Mouse (Mus musculus) frontal cortex, adult (tissue): ENCODE measurements around the gene Adamtsl1.
A peak's percentile ranks its signal among the peaks of the same experiment; 100 is the strongest.

Experiments used
- ATAC-seq: cut with Nextera tagmentation; 2 replicates; pipeline ENCODE4 v1.9.2; 2017; ENCODE audit warnings: mild to moderate bottlenecking, moderate library complexity, mixed read lengths; ENCODE audit not compliant: low TSS enrichment

The Adamtsl1 gene

DNA sequence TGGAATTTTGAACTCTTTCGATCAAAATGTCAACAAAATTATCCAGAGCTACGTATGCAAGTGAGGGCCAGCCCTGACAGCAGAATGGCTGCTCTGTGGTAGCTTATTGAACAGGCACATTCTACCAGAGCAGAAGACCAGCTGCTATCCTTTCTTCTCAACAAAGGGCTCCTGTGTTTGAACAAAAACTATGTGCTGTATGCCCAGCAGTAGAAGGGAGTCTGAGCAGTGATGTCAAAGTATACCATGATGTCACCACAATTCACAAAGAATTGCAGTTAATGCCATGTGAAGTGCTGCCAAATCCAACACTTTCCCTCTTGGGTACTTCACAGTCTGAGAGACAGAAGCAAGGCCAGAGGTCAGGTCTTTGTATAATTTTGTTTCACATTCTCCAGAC is 675.9 kb downstream of the Adamtsl1 start:
- peak; percentile 92 for ATAC-seq

DNA sequence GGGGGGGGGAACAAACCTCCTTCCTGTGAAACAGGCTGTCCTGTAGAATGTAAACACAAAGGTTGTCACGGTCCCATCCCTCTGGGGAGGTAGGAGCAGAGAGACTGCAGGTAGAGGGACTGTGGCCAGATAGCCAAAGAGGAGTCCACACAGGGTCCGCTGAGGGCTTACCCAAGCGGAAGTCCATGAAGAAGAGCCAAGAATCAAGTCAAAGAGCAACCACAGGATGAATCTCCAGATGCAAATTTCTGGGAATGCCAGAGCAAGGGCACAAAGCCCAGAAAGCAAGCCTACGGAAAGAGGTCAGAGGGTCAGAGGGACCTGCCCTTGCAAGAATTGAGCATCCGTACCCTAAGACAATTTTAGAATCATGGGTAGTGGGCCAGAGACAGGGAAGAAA is 677.2 kb downstream of the Adamtsl1 start:
- no peak for ATAC-seq

DNA sequence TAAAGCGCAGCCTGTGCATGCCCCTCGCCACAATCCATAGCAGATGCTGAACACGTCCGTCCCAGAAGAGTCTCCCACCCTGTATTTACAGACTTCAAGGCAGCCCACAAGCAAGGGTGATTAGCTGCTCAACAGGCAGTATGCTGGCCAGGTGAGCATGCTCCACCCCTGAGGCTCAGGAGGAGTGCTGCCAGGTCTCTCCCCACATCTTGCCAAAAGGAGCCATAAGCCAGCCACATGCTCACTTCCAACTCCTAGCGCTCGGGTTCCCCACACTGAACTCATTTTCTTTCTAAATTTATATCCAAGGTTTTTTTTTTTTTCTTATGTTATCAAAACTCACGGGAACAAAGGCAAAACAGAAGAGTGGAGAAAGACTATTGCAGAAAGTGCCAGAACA is 687.8 kb downstream of the Adamtsl1 start:
- no peak for ATAC-seq

DNA sequence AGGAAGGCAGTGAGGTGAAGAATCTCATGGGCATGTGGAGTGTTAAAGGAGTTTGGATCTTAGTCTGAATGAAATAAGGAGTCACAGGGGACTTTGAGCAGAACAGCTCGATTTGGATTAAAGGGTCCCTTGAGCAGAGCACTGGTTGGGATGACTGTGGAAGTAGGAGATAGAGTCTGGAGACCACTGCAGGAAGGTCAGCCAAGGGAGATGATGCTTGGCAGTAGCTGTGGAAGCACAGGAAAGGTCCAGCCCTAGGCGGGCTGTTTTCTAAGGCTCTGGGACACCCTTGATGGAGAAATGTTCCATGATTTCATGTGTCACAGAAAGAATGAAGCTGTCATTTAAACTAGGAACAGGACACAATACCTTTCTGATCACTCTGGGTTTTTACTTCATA is 689.3 kb downstream of the Adamtsl1 start:
- ATAC-seq: no peak

GRCm38 (mm10) chr4:86224875-86225274 is 710.9 kb downstream of the Adamtsl1 start:
- ATAC-seq: no peak

GRCm38 (mm10) chr4:86227096-86227495 is 713.1 kb downstream of the Adamtsl1 start:
- ATAC-seq: peak; percentile 96

- peak; percentile 67; the same call in 1 of the 2 replicates for ATAC-seq
These were observed 719.2 kb downstream of the Adamtsl1 start for GRCm38 (mm10) chr4:86233197-86233596.

DNA sequence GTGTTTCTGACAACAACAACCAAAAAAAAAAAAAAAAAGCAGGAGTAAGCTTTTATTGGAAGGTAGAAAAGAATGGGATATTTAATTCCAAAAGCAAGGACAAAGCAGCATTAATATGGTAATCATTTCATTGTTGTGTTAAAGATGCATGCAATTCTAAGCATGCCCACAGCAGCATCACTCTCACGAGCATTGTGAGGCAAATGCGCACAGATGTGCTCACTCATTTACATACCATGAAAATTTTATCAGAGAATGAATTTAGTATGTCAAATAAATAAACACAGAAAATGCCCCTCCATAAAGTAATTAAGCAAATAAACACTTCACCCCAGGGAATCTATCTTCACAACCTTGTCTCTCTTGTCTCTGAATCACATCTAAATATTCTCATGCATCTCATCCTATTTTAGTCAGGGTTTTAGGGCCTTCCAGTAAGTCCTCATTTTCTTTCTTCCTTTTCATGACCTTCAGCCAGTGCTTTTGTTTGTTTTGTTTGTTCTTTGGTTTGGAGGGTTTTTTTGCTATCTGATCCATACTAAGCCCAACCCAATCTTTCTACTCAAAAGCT is 728.0 kb downstream of the Adamtsl1 start:
- no peak for ATAC-seq

GRCm38 (mm10) chr4:86270085-86270484 is 756.1 kb downstream of the Adamtsl1 start:
- ATAC-seq: no peak

DNA sequence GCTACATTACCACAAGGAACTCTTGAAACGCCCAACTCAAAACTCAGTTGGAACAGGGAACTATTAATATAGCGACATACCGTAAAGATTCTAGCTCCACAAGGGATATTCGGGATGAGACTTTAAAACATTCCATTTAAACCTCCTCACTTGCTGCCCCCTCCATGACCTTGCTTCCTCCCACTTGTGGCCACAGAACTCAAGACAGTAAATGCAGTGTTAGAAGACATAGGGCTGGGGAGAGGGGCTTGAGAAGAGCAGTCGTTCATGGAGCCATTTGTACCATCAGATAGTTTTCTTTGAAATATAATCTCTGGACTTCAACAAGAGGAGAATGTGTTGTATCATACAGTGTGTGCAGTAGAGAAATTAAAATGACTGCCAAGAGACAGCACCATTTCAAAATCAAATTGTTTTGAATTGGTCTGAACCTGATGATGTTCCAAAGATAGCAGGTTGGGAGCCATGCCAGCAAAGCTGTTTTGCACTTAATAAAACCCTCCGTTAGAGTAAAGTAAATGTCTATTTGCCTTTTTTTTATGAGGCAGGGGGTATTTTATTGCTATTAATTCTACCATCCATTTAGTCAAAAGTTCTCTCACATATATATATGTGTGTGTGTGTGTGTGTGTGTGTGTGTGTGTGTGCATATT is 759.9 kb downstream of the Adamtsl1 start:
- no peak for ATAC-seq

DNA sequence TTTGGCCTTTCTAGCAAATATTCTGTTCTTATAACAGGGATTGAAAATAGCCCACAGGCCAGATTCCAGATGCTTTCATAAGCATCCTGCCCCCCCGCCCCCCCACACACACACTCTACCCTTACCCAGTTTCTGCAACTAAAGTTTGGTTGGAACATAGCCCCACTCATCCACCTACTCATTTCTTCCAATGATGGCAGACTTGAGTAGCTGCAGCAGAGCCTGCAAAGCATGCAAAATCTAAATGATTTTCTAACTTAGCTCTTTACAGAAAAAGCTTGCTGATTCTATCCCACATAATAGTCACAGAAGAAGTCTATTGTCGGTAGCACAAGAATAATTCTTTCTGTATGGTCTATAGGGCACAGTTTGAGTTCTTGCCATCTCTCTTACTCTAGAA is 760.7 kb downstream of the Adamtsl1 start:
- ATAC-seq: peak; percentile 82

- peak; percentile 38 for ATAC-seq
These were observed 762.2 kb downstream of the Adamtsl1 start for GRCm38 (mm10) chr4:86276021-86276813.

GRCm38 (mm10) chr4:86278546-86278945 is 764.6 kb downstream of the Adamtsl1 start:
- no peak for ATAC-seq

DNA sequence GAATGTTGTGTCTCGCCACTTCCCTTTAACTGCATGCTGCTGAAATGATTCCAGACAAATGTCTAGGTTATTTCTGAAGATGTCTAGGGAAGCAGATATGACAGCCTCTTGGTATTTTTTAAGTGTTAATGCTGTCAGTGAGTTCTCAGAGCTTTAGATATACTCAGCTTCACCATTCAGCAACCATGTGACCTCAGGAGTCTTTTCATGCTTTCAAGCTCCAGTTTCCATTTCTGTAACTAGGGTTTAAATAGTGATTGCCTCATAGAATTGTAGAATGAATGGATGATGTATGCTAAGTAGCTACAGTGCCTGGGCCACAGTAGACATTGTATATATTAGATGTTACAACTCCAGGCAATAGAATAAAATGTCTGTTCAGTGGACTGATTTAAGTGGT is 772.6 kb downstream of the Adamtsl1 start:
- ATAC-seq: peak; percentile 59

- ATAC-seq: no peak
These were observed 774.3 kb downstream of the Adamtsl1 start for GRCm38 (mm10) chr4:86288264-86288663.

DNA sequence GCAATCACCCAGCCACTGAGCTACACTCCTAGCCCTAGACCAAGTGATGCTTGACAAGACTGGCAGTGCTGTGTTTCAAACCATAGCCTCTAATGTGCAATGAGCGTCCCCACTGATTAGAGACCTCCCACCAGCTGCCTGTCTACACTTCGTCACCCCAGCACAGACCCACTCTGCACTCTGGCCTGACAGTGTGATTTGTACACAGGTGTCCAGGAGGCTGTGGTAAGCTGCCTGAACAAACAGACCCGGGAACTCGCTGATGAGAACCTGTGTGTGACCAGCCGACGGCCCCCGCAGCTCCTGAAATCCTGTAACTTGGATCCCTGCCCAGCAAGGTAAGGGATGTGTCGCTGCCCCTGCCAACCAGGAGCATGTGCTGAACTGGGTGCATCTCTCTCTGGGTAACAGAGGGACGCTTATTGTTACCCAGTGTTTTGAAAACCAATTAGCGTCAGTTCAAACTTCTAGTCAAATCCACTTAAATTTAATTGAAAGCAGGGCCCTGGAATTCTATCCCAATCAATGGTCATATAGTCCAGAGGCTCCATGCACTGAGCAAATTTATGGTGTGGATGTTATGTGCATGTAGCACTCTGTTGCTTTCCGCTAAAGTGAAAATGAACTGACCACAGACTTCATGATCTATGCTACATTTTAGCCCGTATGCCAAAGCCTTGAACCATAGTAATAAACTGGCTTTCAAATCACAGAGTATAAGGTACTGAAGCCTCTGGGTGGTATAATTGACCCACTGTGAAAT is 775.7 kb downstream of the Adamtsl1 start:
- ATAC-seq: no peak

DNA sequence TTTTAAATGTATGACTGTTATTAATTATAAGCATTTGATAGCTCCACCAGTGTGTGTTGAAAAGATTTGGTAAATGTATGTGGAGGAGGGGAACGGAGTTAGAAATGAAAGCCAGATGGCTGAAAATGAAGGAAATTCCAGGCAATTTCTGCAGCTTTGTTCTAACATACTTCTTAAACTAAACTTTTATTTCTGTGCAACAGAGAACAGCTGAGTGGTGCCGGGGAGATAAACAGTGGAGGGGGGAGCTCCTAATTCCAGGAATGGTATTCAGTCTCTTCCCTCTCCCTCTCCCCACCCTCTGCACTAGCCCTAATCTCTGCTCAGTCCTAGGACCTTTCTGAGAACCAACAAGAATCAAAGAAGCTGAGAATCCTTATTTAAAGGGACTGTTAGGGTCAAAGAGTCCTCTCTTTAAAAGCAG is 780.9 kb downstream of the Adamtsl1 start:
- no peak for ATAC-seq

GRCm38 (mm10) chr4:86301469-86301868 is 787.5 kb downstream of the Adamtsl1 start:
- ATAC-seq: no peak

- ATAC-seq: peak; percentile 67
These were observed 788.1 kb downstream of the Adamtsl1 start for GRCm38 (mm10) chr4:86302095-86302494.

- ATAC-seq: no peak
These were observed 792.8 kb downstream of the Adamtsl1 start for GRCm38 (mm10) chr4:86306753-86307152.

- no peak for ATAC-seq
These were observed 795.2 kb downstream of the Adamtsl1 start for GRCm38 (mm10) chr4:86309178-86309577.
